Mouse (Mus musculus) thymus, postnatal 0 days (tissue): ENCODE data around the gene Epn2. TPM values are rescaled to one million over a fixed set of nuclear protein-coding genes. Genes with fewer than 3 reads are reported as not detected.

ENCODE experiments used
- polyA plus RNA-seq: library from polyadenylated mRNA; unstranded; fragments of >200 nt; fragmentation: Nextera tagmentation; extraction: Ambion mirVana; gene quantifications from 2 replicates; pipeline ENCODE4 v1.2.1, GENCODE M21; 2015

The Epn2 gene
- polyA plus RNA-seq, 1 experiment from 2014 or later, result 4.6 TPM

Other genes starting within 250 kb of the Epn2 start
- 0.67 and 0.82 TPM in 2 replicates for gene Slc47a2, start 236.8 kb downstream of the Epn2 start, polyA plus RNA-seq
- gene Slc47a1, start 201.3 kb downstream of the Epn2 start, polyA plus RNA-seq, result 1.3 and 1.7 TPM in 2 replicates
- not detected in 2 replicates for gene Rnf112, start 125.6 kb downstream of the Epn2 start, polyA plus RNA-seq
- 5.5 and 10.7 TPM in 2 replicates for gene Mfap4, start 94.3 kb downstream of the Epn2 start, polyA plus RNA-seq
- gene Mapk7, start 85.3 kb downstream of the Epn2 start, polyA plus RNA-seq, result 26.0 and 26.2 TPM in 2 replicates
- gene B9d1, start 74.5 kb downstream of the Epn2 start, polyA plus RNA-seq, result 6.7 and 8.9 TPM in 2 replicates
- gene Grap, start 73.6 kb upstream of the Epn2 start, polyA plus RNA-seq, result 59.0 and 88.7 TPM in 2 replicates
- gene Fam83g, start 104.4 kb upstream of the Epn2 start, polyA plus RNA-seq, result 5.5 and 5.6 TPM in 2 replicates
- 0.10 and 0.32 TPM in 2 replicates for gene Slc5a10, start 141.1 kb upstream of the Epn2 start, polyA plus RNA-seq
- 30.0 and 32.0 TPM in 2 replicates for gene Prpsap2, start 182.4 kb upstream of the Epn2 start, polyA plus RNA-seq